Mouse (Mus musculus) brain, adult 10 weeks (tissue): ENCODE measurements around the gene Scgb1b7. TPM values are rescaled to one million over a fixed set of nuclear protein-coding genes. Genes with fewer than 3 reads are reported as not detected.

Experiments
- polyA plus RNA-seq: library from polyadenylated mRNA; stranded (reverse); fragments of 350-450 nt; fragmentation: Illumina TruSeq; extraction: RNeasy Lipid Tissue Mini Kit (QIAGEN cat#74804); gene quantifications from one replicate; pipeline ENCODE4 v1.2.3, GENCODE M21; 2015; ENCODE audit warnings: low read depth, low replicate concordance

Gene Scgb1b7
- polyA plus RNA-seq: not detected

DNA sequence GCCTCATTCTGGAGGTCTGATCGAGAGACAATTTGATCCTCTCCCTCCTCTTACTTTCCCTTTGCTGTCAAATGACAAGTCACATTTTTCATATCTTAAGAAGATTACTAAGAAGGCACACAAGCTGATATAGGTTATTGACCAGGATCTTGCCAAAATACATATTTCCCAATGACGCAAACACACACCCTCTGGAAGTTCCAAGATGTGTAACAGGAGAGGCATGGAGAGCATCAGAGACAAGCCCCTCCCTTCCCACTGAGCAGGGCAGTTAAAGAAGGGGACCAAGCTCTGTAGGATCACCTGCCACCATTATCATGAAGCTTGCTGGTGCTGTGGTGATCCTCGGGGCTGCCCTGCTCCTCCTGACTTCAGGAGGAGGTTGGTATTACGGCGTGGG, at the start of gene Scgb1b7:
Scgb1b7 (plus strand) TSS at position 301 of the 400 bp plus-strand sequence.

GRCm38 (mm10) chr7:31705657-31706056, 6.8 kb upstream of the Scgb1b7 start, which contains the start of gene Scgb2b7:
Scgb2b7 (minus strand) TSS chr7:31705757.

Other genes starting within 250 kb of the Scgb1b7 start
- not detected for gene Scgb2b7, start 6.9 kb upstream of the Scgb1b7 start, polyA plus RNA-seq